Mouse (Mus musculus) testis, adult 2 months (tissue): Measurements from ENCODE around the gene Dnajc12. TPM values are rescaled to one million over a fixed set of nuclear protein-coding genes. Genes with fewer than 3 reads are reported as not detected.
"Not testable (repeated sequence)": the region's sequence is repeated elsewhere in the genome, so short reads cannot be mapped to it uniquely, and the experiment has no call there.

Experiments
- H3K27ac ChIP-seq: fragments of 200-500 bp; 2 replicates; pipeline ENCODE4 v1.5.1; 2012; ENCODE audit warnings: low read depth, low read length; ENCODE audit not compliant: control insufficient read depth, insufficient read depth
- H3K27me3 ChIP-seq: fragments of 200-500 bp; 2 replicates; pipeline ENCODE4 v1.6.1; 2012; ENCODE audit warnings: mild to moderate bottlenecking, low read length, moderate library complexity; ENCODE audit not compliant: control insufficient read depth, insufficient read depth
- H3K36me3 ChIP-seq: fragments of 200-500 bp; 2 replicates; pipeline ENCODE4 v1.6.1; 2012; ENCODE audit warnings: mild to moderate bottlenecking, low read length; ENCODE audit not compliant: control insufficient read depth, insufficient read depth
- H3K4me1 ChIP-seq: fragments of 200-500 bp; 2 replicates; pipeline ENCODE4 v1.6.1; 2012; ENCODE audit warnings: low read length; ENCODE audit not compliant: control insufficient read depth, insufficient read depth
- H3K4me3 ChIP-seq: fragments of 200-500 bp; 2 replicates; pipeline ENCODE4 v1.5.1; 2012; ENCODE audit warnings: low read depth, mild to moderate bottlenecking, low read length, moderate library complexity, mixed read lengths; ENCODE audit not compliant: control insufficient read depth
- CTCF ChIP-seq: fragments of 200-500 bp; IDR thresholded peaks from 2 replicates; pipeline ENCODE4 v1.5.1; 2012; ENCODE audit warnings: low read depth, mild to moderate bottlenecking, inconsistent platforms, low read length, moderate library complexity; ENCODE audit not compliant: control insufficient read depth, insufficient read depth, insufficient replicate concordance
- POLR2A ChIP-seq: fragments of 200-500 bp; IDR thresholded peaks from 2 replicates; pipeline ENCODE4 v1.6.1; 2012; ENCODE audit warnings: low read depth, mild to moderate bottlenecking, inconsistent platforms, low read length, moderate library complexity; ENCODE audit not compliant: control insufficient read depth
- polyA plus RNA-seq: library from polyadenylated mRNA; depleted of rRNA; stranded (reverse); fragments of >200 nt; gene quantifications from 2 replicates; pipeline ENCODE4 v1.2.3, GENCODE M21; 2012

The Dnajc12 gene
- polyA plus RNA-seq, 1 experiment, result 1.6 TPM

- no peak for TF ChIP-seq POLR2A
- TF ChIP-seq CTCF, result no peak
- no peaks in the 10 kb centered on the region for H3K36me3 ChIP-seq
- H3K27me3 ChIP-seq, result no peaks in the 10 kb centered on the region
- H3K4me3 ChIP-seq, result peak overlapping the region; percentile 59
- H3K4me1 ChIP-seq, result peaks cover 11% of the 10 kb centered on the region
- no peak overlapping the region for H3K27ac ChIP-seq
Observed at GRCm38 (mm10) chr10:63432099-63432498, 49.9 kb downstream of the Dnajc12 start.

GRCm38 (mm10) chr10:63432887-63433286 is 50.6 kb downstream of the Dnajc12 start:
- H3K27me3 ChIP-seq, result no peaks in the 10 kb centered on the region
- H3K36me3 ChIP-seq, result no peaks in the 10 kb centered on the region
- H3K4me3 ChIP-seq, result no peak overlapping the region
- H3K4me1 ChIP-seq, result peaks cover 11% of the 10 kb centered on the region
- H3K27ac ChIP-seq, result no peak overlapping the region
- no peak for TF ChIP-seq POLR2A
- TF ChIP-seq CTCF, result no peak

- no peak for TF ChIP-seq CTCF
- TF ChIP-seq POLR2A, result no peak
- no peaks in the 10 kb centered on the region for H3K27me3 ChIP-seq
- H3K4me1 ChIP-seq, result no peaks in the 10 kb centered on the region
- H3K4me3 ChIP-seq, result no peak overlapping the region
- H3K36me3 ChIP-seq, result no peaks in the 10 kb centered on the region
- no peak overlapping the region for H3K27ac ChIP-seq
Observed at GRCm38 (mm10) chr10:63438736-63439262, 56.6 kb downstream of the Dnajc12 start.

GRCm38 (mm10) chr10:63439694-63440228 is 57.5 kb downstream of the Dnajc12 start:
- no peaks in the 10 kb centered on the region for H3K4me1 ChIP-seq
- no peak overlapping the region for H3K4me3 ChIP-seq
- H3K27me3 ChIP-seq, result no peaks in the 10 kb centered on the region
- no peaks in the 10 kb centered on the region for H3K36me3 ChIP-seq
- H3K27ac ChIP-seq, result no peak overlapping the region
- TF ChIP-seq CTCF (no peak), POLR2A (no peak)

GRCm38 (mm10) chr10:63444602-63445387 is 62.6 kb downstream of the Dnajc12 start:
- H3K36me3 ChIP-seq, H3K4me1 ChIP-seq, H3K4me3 ChIP-seq, H3K27ac ChIP-seq, H3K27me3 ChIP-seq: not testable (repeated sequence)

- Histone ChIP-seq H3K36me3 (no peaks in the 10 kb centered on the region), H3K27me3 (no peaks in the 10 kb centered on the region), H3K27ac (no peak overlapping the region), H3K4me1 (peaks cover 3% of the 10 kb centered on the region), H3K4me3 (no peak overlapping the region)
- TF ChIP-seq CTCF (no peak), POLR2A (no peak)
Observed at GRCm38 (mm10) chr10:63453926-63454325, 71.7 kb downstream of the Dnajc12 start.

- Histone ChIP-seq H3K27ac (no peak overlapping the region), H3K4me1 (peaks cover 3% of the 10 kb centered on the region), H3K4me3 (no peak overlapping the region), H3K27me3 (no peaks in the 10 kb centered on the region), H3K36me3 (no peaks in the 10 kb centered on the region)
- TF ChIP-seq CTCF (no peak), POLR2A (no peak)
Observed at GRCm38 (mm10) chr10:63455110-63455878, 73.1 kb downstream of the Dnajc12 start.
